15 mouse cellular contexts compared by ENCODE assay signal in the genomic region with DNA sequence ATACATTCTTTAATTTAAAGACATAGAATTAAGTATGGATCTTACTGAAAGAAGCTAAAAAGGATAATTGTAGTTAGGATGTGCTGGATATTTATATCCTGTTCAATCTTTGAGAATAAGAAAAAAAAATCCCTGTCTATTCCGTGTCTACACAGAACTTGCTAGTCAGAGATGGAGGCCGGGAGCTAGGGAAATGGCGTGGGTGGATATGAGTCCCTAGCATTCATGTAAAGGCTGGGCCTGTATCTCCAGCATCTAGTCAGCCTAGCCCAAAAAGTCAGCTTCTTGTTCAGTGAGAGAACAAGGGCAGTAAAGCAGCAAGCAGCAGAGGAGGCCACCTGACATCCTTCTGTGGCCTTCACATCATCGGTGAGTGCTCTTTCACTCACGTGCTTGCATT. TPM values are rescaled to one million over a fixed set of nuclear protein-coding genes. Genes with fewer than 3 reads are reported as not detected.
"Had no signal": no experiment of that assay in that cellular context is flagged by ENCODE, and none has a peak within 500 bp of the region (broad histone marks: within the 10 kb centered on the region; RNA-seq: fewer than 3 reads in every experiment).

No protein-coding gene starts in this region.

- H3K36me3 ChIP-seq: liver, embryonic 13.5 days had no signal

- H3K4me1 ChIP-seq: liver, embryonic 13.5 days had no signal

- H3K9me3 ChIP-seq: liver, embryonic 13.5 days had no signal

- H3K9ac ChIP-seq: liver, embryonic 13.5 days had no signal

- DNase-seq: kidney, postnatal 10 days; kidney, postnatal 36 days; layer of hippocampus, postnatal 36 days; liver, embryonic 13.5 days; lung, adult 2 months; lung, postnatal 14 days; lung, postnatal 4 days; midbrain, embryonic 14.5 days; thymus, adult 2 months; thymus, postnatal 14 days; thymus, postnatal 4 days had no signal

- H3K4me2 ChIP-seq: liver, embryonic 13.5 days; midbrain, embryonic 11.5 days had no signal

- H3K27ac ChIP-seq: left cerebral cortex, adult 2 months; liver, embryonic 13.5 days; stomach, postnatal 0 days had no signal

- H3K27me3 ChIP-seq: liver, embryonic 13.5 days had no signal

- H3K4me3 ChIP-seq: left cerebral cortex, adult 2 months; liver, embryonic 13.5 days had no signal

RNA-seq across cellular contexts. Expression of a gene that starts 8.7 kb away (rescaled TPM):
- total RNA-seq: megakaryocyte progenitor cell, adult 5-6 weeks had no signal
